Mouse (Mus musculus): ENCODE measurements around the gene Ryk. TPM values are rescaled to one million over a fixed set of nuclear protein-coding genes. Genes with fewer than 3 reads are reported as not detected.
A peak's percentile ranks its signal among the peaks of the same experiment; 100 is the strongest.

Ryk gene
- polyA plus RNA-seq, 1 experiment from 2014 or later: 26.3 TPM

- Histone ChIP-seq H3K9ac (replicated peaks) (peak overlapping the region; percentile 99), H3K4me1 (replicated peaks) (peaks cover 46% of the 10 kb centered on the region), H3K27ac (0 out of 2 replicates have a peak overlapping the region, but pooled peaks have one; percentile 94), H3K36me3 (no peaks in the 10 kb centered on the region), H3K9me3 (no peaks in the 10 kb centered on the region), H3K27me3 (no peaks in the 10 kb centered on the region), H3K4me3 (replicated peaks) (peak overlapping the region; percentile 94), H3K4me2 (peak overlapping the region; percentile 51)
- ATAC-seq (ENCODE audit: insufficient number of reproducible peaks, insufficient read depth, low FRiP score, low TSS enrichment, low read depth): peak; percentile 22; the same call in 1 of the 2 replicates
- 15% methylated on average over 10 of the region's 10 CpGs for WGBS
Measured at GRCm38 (mm10) chr9:102834414-102834741, 339 bp upstream of the Ryk start.

GRCm38 (mm10) chr9:102836279-102836678, 1.6 kb downstream of the Ryk start:
- WGBS: 38% methylated on average over 9 of the region's 9 CpGs
- Histone ChIP-seq H3K27ac (no peak overlapping the region), H3K27me3 (no peaks in the 10 kb centered on the region), H3K9me3 (no peaks in the 10 kb centered on the region), H3K36me3 (no peaks in the 10 kb centered on the region), H3K9ac (replicated peaks) (peak overlapping the region; percentile 99), H3K4me2 (peak overlapping the region; percentile 78), H3K4me1 (replicated peaks) (peaks cover 65% of the 10 kb centered on the region), H3K4me3 (replicated peaks) (peak overlapping the region; percentile 94)
- ATAC-seq (ENCODE audit: insufficient number of reproducible peaks, insufficient read depth, low FRiP score, low TSS enrichment, low read depth): no peak

- Histone ChIP-seq H3K4me3 (replicated peaks) (0 out of 2 replicates have a peak overlapping the region, but pooled peaks have one; percentile 8), H3K4me1 (replicated peaks) (peaks cover 84% of the 10 kb centered on the region), H3K9ac (replicated peaks) (peak overlapping the region; percentile 31; the same call in 1 of the 2 replicates), H3K27ac (peak overlapping the region; percentile 64), H3K4me2 (peak overlapping the region; percentile 35), H3K9me3 (no peaks in the 10 kb centered on the region), H3K27me3 (no peaks in the 10 kb centered on the region), H3K36me3 (no peaks in the 10 kb centered on the region)
- 15% methylated on average over 16 of the region's 16 CpGs for WGBS
- ATAC-seq (ENCODE audit: insufficient number of reproducible peaks, insufficient read depth, low FRiP score, low TSS enrichment, low read depth): no peak
Measured at GRCm38 (mm10) chr9:102840792-102841778, 6.4 kb downstream of the Ryk start.

- Histone ChIP-seq H3K36me3 (no peaks in the 10 kb centered on the region), H3K9me3 (no peaks in the 10 kb centered on the region), H3K4me1 (replicated peaks) (peaks cover 84% of the 10 kb centered on the region), H3K4me3 (replicated peaks) (no peak overlapping the region), H3K27ac (no peak overlapping the region), H3K4me2 (no peak overlapping the region), H3K9ac (replicated peaks) (no peak overlapping the region), H3K27me3 (no peaks in the 10 kb centered on the region)
- no peak for ATAC-seq (ENCODE audit: insufficient number of reproducible peaks, insufficient read depth, low FRiP score, low TSS enrichment, low read depth)
- WGBS: 13% methylated on average over 1 of the region's 1 CpGs
Measured at GRCm38 (mm10) chr9:102841832-102842231, 7.1 kb downstream of the Ryk start.

- Histone ChIP-seq H3K9ac (replicated peaks) (no peak overlapping the region; the same call in 1 of the 2 replicates), H3K27ac (peak overlapping the region; percentile 64; the same call in 1 of the 2 replicates), H3K4me2 (peak overlapping the region; percentile 21), H3K27me3 (no peaks in the 10 kb centered on the region), H3K9me3 (no peaks in the 10 kb centered on the region), H3K4me1 (replicated peaks) (peaks cover 84% of the 10 kb centered on the region), H3K36me3 (no peaks in the 10 kb centered on the region), H3K4me3 (replicated peaks) (no peak overlapping the region)
- WGBS: 17% methylated on average over 8 of the region's 8 CpGs
- no peak; the same call in 1 of the 2 replicates for ATAC-seq (ENCODE audit: insufficient number of reproducible peaks, insufficient read depth, low FRiP score, low TSS enrichment, low read depth)
Measured at GRCm38 (mm10) chr9:102842498-102842897, 7.8 kb downstream of the Ryk start.

GRCm38 (mm10) chr9:102843577-102843976, 8.9 kb downstream of the Ryk start:
- no peaks in the 10 kb centered on the region for H3K9me3 ChIP-seq
- H3K4me2 ChIP-seq: no peak overlapping the region
- no peaks in the 10 kb centered on the region for H3K36me3 ChIP-seq
- 21% methylated on average over 4 of the region's 4 CpGs for WGBS
- H3K27me3 ChIP-seq: no peaks in the 10 kb centered on the region
- peaks cover 92% of the 10 kb centered on the region for H3K4me1 ChIP-seq (replicated peaks)
- no peak for ATAC-seq (ENCODE audit: insufficient number of reproducible peaks, insufficient read depth, low FRiP score, low TSS enrichment, low read depth)
- H3K4me3 ChIP-seq (replicated peaks): no peak overlapping the region
- 0 out of 2 replicates have a peak overlapping the region, but pooled peaks have one; percentile 64 for H3K27ac ChIP-seq
- H3K9ac ChIP-seq (replicated peaks): no peak overlapping the region

GRCm38 (mm10) chr9:102845851-102846250, 11.1 kb downstream of the Ryk start:
- Histone ChIP-seq H3K27me3 (no peaks in the 10 kb centered on the region), H3K9me3 (no peaks in the 10 kb centered on the region), H3K4me1 (replicated peaks) (peaks cover 76% of the 10 kb centered on the region), H3K9ac (replicated peaks) (no peak overlapping the region), H3K4me3 (replicated peaks) (no peak overlapping the region), H3K36me3 (no peaks in the 10 kb centered on the region), H3K27ac (no peak overlapping the region), H3K4me2 (no peak overlapping the region)
- WGBS: 80% methylated on average over 6 of the region's 6 CpGs
- ATAC-seq (ENCODE audit: insufficient number of reproducible peaks, insufficient read depth, low FRiP score, low TSS enrichment, low read depth): no peak

GRCm38 (mm10) chr9:102846348-102846747, 11.6 kb downstream of the Ryk start:
- Histone ChIP-seq H3K36me3 (no peaks in the 10 kb centered on the region), H3K4me2 (no peak overlapping the region), H3K4me3 (replicated peaks) (no peak overlapping the region), H3K4me1 (replicated peaks) (peaks cover 71% of the 10 kb centered on the region), H3K9me3 (no peaks in the 10 kb centered on the region), H3K27me3 (no peaks in the 10 kb centered on the region), H3K27ac (peak overlapping the region; percentile 29; the same call in 1 of the 2 replicates), H3K9ac (replicated peaks) (no peak overlapping the region)
- no peak for ATAC-seq (ENCODE audit: insufficient number of reproducible peaks, insufficient read depth, low FRiP score, low TSS enrichment, low read depth)
- 71% methylated on average over 5 of the region's 5 CpGs for WGBS

GRCm38 (mm10) chr9:102852076-102853022, 17.6 kb downstream of the Ryk start:
- no peak for ATAC-seq (ENCODE audit: insufficient number of reproducible peaks, insufficient read depth, low FRiP score, low TSS enrichment, low read depth)
- H3K9ac ChIP-seq (replicated peaks): no peak overlapping the region
- peaks cover 24% of the 10 kb centered on the region for H3K4me1 ChIP-seq (replicated peaks)
- no peak overlapping the region for H3K4me3 ChIP-seq (replicated peaks)
- H3K36me3 ChIP-seq: peaks cover 12% of the 10 kb centered on the region
- H3K27me3 ChIP-seq: no peaks in the 10 kb centered on the region
- 90% methylated on average over 13 of the region's 13 CpGs for WGBS
- H3K9me3 ChIP-seq: 0 out of 2 replicates have a peak, but pooled peaks cover 2% of the 10 kb centered on the region
- H3K4me2 ChIP-seq: no peak overlapping the region
- no peak overlapping the region for H3K27ac ChIP-seq

GRCm38 (mm10) chr9:102857856-102858255, 23.1 kb downstream of the Ryk start:
- H3K27ac ChIP-seq: peak overlapping the region; percentile 69
- H3K4me2 ChIP-seq: no peak overlapping the region
- no peak for ATAC-seq (ENCODE audit: insufficient number of reproducible peaks, insufficient read depth, low FRiP score, low TSS enrichment, low read depth)
- H3K36me3 ChIP-seq: peaks cover 33% of the 10 kb centered on the region
- no peak overlapping the region for H3K9ac ChIP-seq (replicated peaks)
- peaks cover 8% of the 10 kb centered on the region; the same call in 1 of the 2 replicates for H3K9me3 ChIP-seq
- WGBS: 81% methylated on average over 2 of the region's 2 CpGs
- H3K4me1 ChIP-seq (replicated peaks): peaks cover 34% of the 10 kb centered on the region
- no peak overlapping the region for H3K4me3 ChIP-seq (replicated peaks)
- no peaks in the 10 kb centered on the region for H3K27me3 ChIP-seq
